Mouse (Mus musculus) liver, postnatal 0 days (tissue): ENCODE results near the gene Nme9. TPM values are rescaled to one million over a fixed set of nuclear protein-coding genes. Genes with fewer than 3 reads are reported as not detected.
A peak's percentile ranks its signal among the peaks of the same experiment; 100 is the strongest.

Experiments
- ATAC-seq: fragments of 200-750 bp; cut with Nextera tagmentation; 2 replicates; pipeline ENCODE4 v1.8.0; 2017; ENCODE audit warnings: mild to moderate bottlenecking, moderate library complexity
- DNase-seq: peaks from one replicate; pipeline ENCODE4 v3.0.0-alpha.2; 2016
- H3K27ac ChIP-seq: fragments of 300-500 bp; sonication (generic); 2 replicates; pipeline ENCODE4 v1.5.1; 2014; ENCODE audit warnings: antibody characterized with exemption, moderate library complexity, mild to moderate bottlenecking, low read depth
- H3K27me3 ChIP-seq: fragments of 300-500 bp; sonication (generic); 2 replicates; pipeline ENCODE4 v1.6.1; 2014; ENCODE audit warnings: low read length, control low read depth, mixed read lengths; ENCODE audit not compliant: insufficient read depth
- H3K36me3 ChIP-seq: fragments of 300-500 bp; sonication (generic); replicated peaks from 2 replicates; pipeline ENCODE4 v1.6.1; 2014; ENCODE audit warnings: mild to moderate bottlenecking, control low read depth, low read length, moderate library complexity, mixed read lengths; ENCODE audit not compliant: insufficient read depth
- H3K4me1 ChIP-seq: fragments of 300-500 bp; sonication (generic); 2 replicates; pipeline ENCODE4 v1.6.1; 2014; ENCODE audit warnings: antibody characterized with exemption, mild to moderate bottlenecking, control low read depth; ENCODE audit not compliant: insufficient read depth
- H3K4me2 ChIP-seq: fragments of 300-500 bp; sonication (generic); 2 replicates; pipeline ENCODE4 v1.6.1; 2014; ENCODE audit warnings: low read depth, mild to moderate bottlenecking, low read length, moderate library complexity, mixed read lengths
- H3K4me3 ChIP-seq: fragments of 300-500 bp; sonication (generic); 2 replicates; pipeline ENCODE4 v1.5.1; 2014; ENCODE audit warnings: low read depth, low read length
- H3K9ac ChIP-seq: fragments of 300-500 bp; sonication (generic); replicated peaks from 2 replicates; pipeline ENCODE4 v1.6.1; 2014; ENCODE audit warnings: mild to moderate bottlenecking, moderate library complexity
- H3K9me3 ChIP-seq: fragments of 300-500 bp; sonication (generic); 2 replicates; pipeline ENCODE4 v1.6.1; 2016; ENCODE audit warnings: mild to moderate bottlenecking, control low read depth, low read length, mixed read lengths
- CTCF ChIP-seq: sonication (generic); IDR thresholded peaks from 2 replicates; pipeline ENCODE4 v1.5.1; 2016; ENCODE audit warnings: antibody characterized with exemption, low read depth
- EP300 ChIP-seq: IDR thresholded peaks from 2 replicates; pipeline ENCODE4 v1.6.1; 2016; ENCODE audit warnings: antibody characterized with exemption, low read depth, mild to moderate bottlenecking
- WGBS: fragments of 180-500 bp; shearing (Covaris S2); extraction: QIAGEN DNeasy Blood & Tissue Kit; methylation state at CpG from one replicate; pipeline ENCODE4 v1.1.7; 2014; ENCODE audit not compliant: insufficient replicate concordance; 5-methylcytosine and 5-hydroxymethylcytosine counted together
- polyA plus RNA-seq: library from polyadenylated mRNA; unstranded; fragments of >200 nt; fragmentation: Nextera tagmentation; extraction: Ambion mirVana; gene quantifications from 2 replicates; pipeline ENCODE4 v1.2.1, GENCODE M21; 2015

Gene Nme9
- polyA plus RNA-seq, 1 experiment from 2014 or later = not detected

- Histone ChIP-seq H3K4me1 (no peaks in the 10 kb centered on the region), H3K4me2 (no peak overlapping the region), H3K36me3 (no peaks in the 10 kb centered on the region), H3K9ac (no peak overlapping the region), H3K9me3 (no peaks in the 10 kb centered on the region), H3K4me3 (no peak overlapping the region), H3K27me3 (peaks cover 17% of the 10 kb centered on the region), H3K27ac (no peak overlapping the region)
- TF ChIP-seq CTCF (no peak), EP300 (no peak)
- ATAC-seq = no peak
- DNase-seq = no peak
- 52% methylated on average over 14 of the region's 14 CpGs for WGBS
These were observed 16.2 kb upstream of the Nme9 start for GRCm38 (mm10) chr9:99434892-99435618.

GRCm38 (mm10) chr9:99435619-99436181, 15.6 kb upstream of the Nme9 start:
- peak overlapping the region; percentile 88 for H3K4me2 ChIP-seq

GRCm38 (mm10) chr9:99436182-99437030, 14.9 kb upstream of the Nme9 start:
- peak overlapping the region; percentile 65 for H3K9ac ChIP-seq
- peaks cover 17% of the 10 kb centered on the region for H3K27me3 ChIP-seq
- no peaks in the 10 kb centered on the region for H3K9me3 ChIP-seq
- H3K4me2 ChIP-seq = peak overlapping the region; percentile 88
- H3K27ac ChIP-seq = peak overlapping the region; percentile 61
- peak overlapping the region; percentile 65 for H3K4me3 ChIP-seq
- TF ChIP-seq EP300 (no peak), CTCF (no peak)
- no peaks in the 10 kb centered on the region for H3K36me3 ChIP-seq
- H3K4me1 ChIP-seq = no peaks in the 10 kb centered on the region
- WGBS = 1% methylated on average over 56 of the region's 86 CpGs
- DNase-seq (peak; percentile 68), ATAC-seq (peak; percentile 85)

More at GRCm38 (mm10) chr9:99435619-99436181, 15.6 kb upstream of the Nme9 start:
- DNase-seq (no peak), ATAC-seq (peak; percentile 20; the same call in 1 of the 2 replicates)
- 40% methylated on average over 16 of the region's 16 CpGs for WGBS
- TF ChIP-seq CTCF (no peak), EP300 (no peak)
- Histone ChIP-seq H3K27me3 (peaks cover 17% of the 10 kb centered on the region), H3K4me1 (no peaks in the 10 kb centered on the region), H3K9me3 (no peaks in the 10 kb centered on the region), H3K36me3 (no peaks in the 10 kb centered on the region), H3K4me3 (peak overlapping the region; percentile 65), H3K9ac (peak overlapping the region; percentile 65), H3K27ac (0 out of 2 replicates have a peak overlapping the region, but pooled peaks have one; percentile 61)

GRCm38 (mm10) chr9:99437031-99437764, 14.1 kb upstream of the Nme9 start, which contains the start of gene Mras:
Mras (minus strand) TSS chr9:99437381.
- peak within 1 kb of the TSS; percentile 61 for H3K27ac ChIP-seq
- no peak for DNase-seq
- H3K4me1 ChIP-seq = no peaks in the 10 kb centered on the region
- no peaks in the 10 kb centered on the region for H3K36me3 ChIP-seq
- H3K27me3 ChIP-seq = peaks cover 17% of the 10 kb centered on the region
- H3K9me3 ChIP-seq = no peaks in the 10 kb centered on the region
- peak within 1 kb of the TSS; percentile 65 for H3K9ac ChIP-seq
- peak within 1 kb of the TSS; percentile 65 for H3K4me3 ChIP-seq
- 14% methylated on average over 27 of the region's 27 CpGs for WGBS
- no peak for TF ChIP-seq EP300
- no peak for TF ChIP-seq CTCF
- peak within 1 kb of the TSS; percentile 88 for H3K4me2 ChIP-seq
- no peak; the same call in 1 of the 2 replicates for ATAC-seq

GRCm38 (mm10) chr9:99437781-99438565, 13.3 kb upstream of the Nme9 start:
- H3K9me3 ChIP-seq = no peaks in the 10 kb centered on the region
- no peak overlapping the region for H3K9ac ChIP-seq
- H3K27ac ChIP-seq = no peak overlapping the region
- H3K4me3 ChIP-seq = no peak overlapping the region
- WGBS = 67% methylated on average over 12 of the region's 12 CpGs
- no peak overlapping the region for H3K4me2 ChIP-seq
- no peaks in the 10 kb centered on the region for H3K4me1 ChIP-seq
- no peaks in the 10 kb centered on the region for H3K36me3 ChIP-seq
- ATAC-seq (no peak), DNase-seq (no peak)
- H3K27me3 ChIP-seq = peaks cover 17% of the 10 kb centered on the region
- TF ChIP-seq EP300 = no peak
- TF ChIP-seq CTCF = no peak
